Mouse (Mus musculus): Measurements from ENCODE around the gene Robo4.

DNA sequence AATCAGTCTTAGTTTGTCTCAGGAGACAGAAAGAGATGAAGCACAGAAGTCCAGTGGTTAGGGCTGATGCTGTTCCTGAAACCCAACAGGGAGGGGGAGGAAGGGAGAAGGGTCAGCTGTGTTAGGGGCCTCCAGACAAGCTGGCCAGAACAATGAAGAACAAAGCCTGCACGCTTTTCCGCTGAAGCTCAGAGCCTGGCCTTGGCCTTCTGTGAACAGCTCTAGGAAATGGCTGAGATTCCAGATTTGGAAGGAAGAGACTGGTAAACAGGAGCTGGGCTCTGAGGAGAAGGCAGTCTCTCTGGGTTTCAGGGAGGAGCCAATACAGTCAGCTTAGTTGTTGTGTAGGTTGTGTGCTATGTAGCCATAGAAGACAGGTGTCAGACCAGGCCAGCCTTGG, 1.1 kb upstream of the Robo4 start:
- no peak for TF ChIP-seq CTCF (IDR thresholded peaks at IDR 0.05; ENCODE audit: low read depth)
- peak; percentile 47; the same call in 1 of the 2 replicates for TF ChIP-seq EP300 (IDR thresholded peaks at IDR 0.05; ENCODE audit: low read depth)
